Mouse (Mus musculus): ENCODE measurements around the gene Cdh4. TPM values are rescaled to one million over a fixed set of nuclear protein-coding genes. Genes with fewer than 3 reads are reported as not detected.

Cdh4 gene
- polyA plus RNA-seq, 1 experiment from 2014 or later: 0.61 TPM

DNA sequence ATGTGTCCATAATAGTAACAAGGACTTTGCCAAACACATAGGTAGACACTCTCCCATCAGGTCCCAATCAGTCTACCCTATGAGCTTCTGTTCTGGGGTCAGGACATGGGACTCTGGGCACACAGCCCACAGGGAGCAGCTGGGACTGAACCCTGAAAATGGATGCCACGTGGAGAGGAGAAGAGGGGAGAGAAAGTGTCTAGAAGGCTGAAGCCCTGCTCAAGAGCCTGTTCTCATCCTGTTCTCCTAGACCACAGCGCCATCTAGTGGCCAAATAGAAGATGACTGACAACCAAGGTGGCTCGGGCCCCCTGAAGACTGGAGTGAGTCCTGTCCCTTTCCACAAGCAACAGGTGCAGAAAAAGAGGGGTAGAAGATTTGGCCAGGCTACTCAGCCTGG, 432.9 kb downstream of the Cdh4 start:
- TF ChIP-seq EP300 (IDR thresholded peaks at IDR 0.05; ENCODE audit: low read depth) (no peak), CTCF (IDR thresholded peaks at IDR 0.05; ENCODE audit: low read depth) (peak; percentile 86)
- ATAC-seq (no peak), DNase-seq (peak; percentile 71)
- Histone ChIP-seq H3K27me3 (ENCODE audit: insufficient read depth, low read length) (no peaks in the 10 kb centered on the region), H3K9me3 (ENCODE audit: low read length) (no peaks in the 10 kb centered on the region), H3K27ac (ENCODE audit: low read depth) (no peak overlapping the region), H3K36me3 (replicated peaks; ENCODE audit: insufficient read depth, low read length) (no peaks in the 10 kb centered on the region), H3K4me2 (ENCODE audit: low read depth, low read length) (no peak overlapping the region), H3K9ac (replicated peaks) (no peak overlapping the region), H3K4me1 (ENCODE audit: insufficient read depth) (no peaks in the 10 kb centered on the region), H3K4me3 (ENCODE audit: low read depth, low read length) (no peak overlapping the region)
- WGBS (ENCODE audit: insufficient replicate concordance): 4% methylated on average over 3 of the region's 3 CpGs

DNA sequence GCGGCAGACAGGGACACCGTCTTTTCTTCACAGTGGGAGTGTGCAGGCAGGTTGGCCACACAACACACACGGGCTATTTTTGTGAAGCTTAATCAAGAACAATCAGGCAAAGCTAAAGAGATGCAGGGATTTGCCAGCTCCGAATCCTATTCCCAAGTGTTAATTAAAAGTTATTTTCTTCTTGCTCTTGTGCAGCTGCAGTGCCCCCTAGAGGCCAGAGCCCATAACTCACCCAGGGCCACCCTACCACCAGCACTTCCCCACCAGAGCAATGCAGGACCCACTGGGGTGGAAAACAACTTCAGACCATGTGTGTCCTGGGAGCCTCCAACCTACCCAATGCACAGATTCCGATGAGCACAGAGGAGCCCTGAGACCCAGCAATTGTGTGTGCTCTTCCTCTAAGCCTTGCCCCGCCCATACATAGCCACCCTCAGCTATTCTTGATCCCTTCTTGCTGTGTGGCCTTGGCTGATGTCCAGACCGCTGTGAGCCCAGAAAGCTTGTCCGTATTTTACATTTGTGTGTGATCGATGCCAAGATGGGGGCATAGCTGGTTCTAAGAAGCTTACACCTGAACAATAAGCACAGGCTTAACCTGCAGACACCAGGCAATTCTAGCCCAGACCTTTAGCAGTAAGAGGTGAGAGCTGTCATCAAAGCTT, 435.5 kb downstream of the Cdh4 start:
- Histone ChIP-seq H3K27ac (ENCODE audit: low read depth) (no peak overlapping the region), H3K4me2 (ENCODE audit: low read depth, low read length) (no peak overlapping the region), H3K4me1 (ENCODE audit: insufficient read depth) (no peaks in the 10 kb centered on the region), H3K27me3 (ENCODE audit: insufficient read depth, low read length) (no peaks in the 10 kb centered on the region), H3K36me3 (replicated peaks; ENCODE audit: insufficient read depth, low read length) (no peaks in the 10 kb centered on the region), H3K9ac (replicated peaks) (no peak overlapping the region), H3K9me3 (ENCODE audit: low read length) (no peaks in the 10 kb centered on the region), H3K4me3 (ENCODE audit: low read depth, low read length) (no peak overlapping the region)
- 63% methylated on average over 9 of the region's 9 CpGs for WGBS (ENCODE audit: insufficient replicate concordance)
- DNase-seq: peak; percentile 62
- TF ChIP-seq CTCF (IDR thresholded peaks at IDR 0.05; ENCODE audit: low read depth) (peak; percentile 65), EP300 (IDR thresholded peaks at IDR 0.05; ENCODE audit: low read depth) (no peak)
- no peak for ATAC-seq

DNA sequence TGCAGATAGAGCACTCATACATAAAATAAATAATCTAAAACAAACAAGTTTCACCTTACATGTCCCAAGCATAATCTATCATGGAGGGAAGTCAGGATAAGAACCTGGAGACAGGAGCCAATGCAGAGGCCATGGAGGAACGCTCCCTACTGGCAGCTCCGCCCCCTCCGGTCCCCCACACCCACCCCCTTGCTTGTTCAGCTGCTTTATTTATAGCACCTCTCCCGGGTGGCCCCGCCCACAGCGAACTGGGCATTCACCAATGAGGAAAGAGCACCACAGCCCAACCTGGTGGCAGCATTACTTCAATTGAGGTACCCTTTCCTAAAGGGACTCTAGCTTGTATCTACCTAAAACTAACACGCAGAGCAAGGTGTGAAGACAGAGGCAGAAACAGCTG, 442.3 kb downstream of the Cdh4 start:
- no peaks in the 10 kb centered on the region for H3K36me3 ChIP-seq (replicated peaks; ENCODE audit: insufficient read depth, low read length)
- no peaks in the 10 kb centered on the region for H3K27me3 ChIP-seq (ENCODE audit: insufficient read depth, low read length)
- no peak for TF ChIP-seq EP300 (IDR thresholded peaks at IDR 0.05; ENCODE audit: low read depth)
- no peak for TF ChIP-seq CTCF (IDR thresholded peaks at IDR 0.05; ENCODE audit: low read depth)
- no peak overlapping the region for H3K4me3 ChIP-seq (ENCODE audit: low read depth, low read length)
- no peak overlapping the region for H3K27ac ChIP-seq (ENCODE audit: low read depth)
- no peak overlapping the region for H3K4me2 ChIP-seq (ENCODE audit: low read depth, low read length)
- no peaks in the 10 kb centered on the region for H3K9me3 ChIP-seq (ENCODE audit: low read length)
- DNase-seq (no peak), ATAC-seq (no peak)
- H3K4me1 ChIP-seq (ENCODE audit: insufficient read depth): no peaks in the 10 kb centered on the region
- H3K9ac ChIP-seq (replicated peaks): no peak overlapping the region
- 30% methylated on average over 7 of the region's 7 CpGs for WGBS (ENCODE audit: insufficient replicate concordance)

DNA sequence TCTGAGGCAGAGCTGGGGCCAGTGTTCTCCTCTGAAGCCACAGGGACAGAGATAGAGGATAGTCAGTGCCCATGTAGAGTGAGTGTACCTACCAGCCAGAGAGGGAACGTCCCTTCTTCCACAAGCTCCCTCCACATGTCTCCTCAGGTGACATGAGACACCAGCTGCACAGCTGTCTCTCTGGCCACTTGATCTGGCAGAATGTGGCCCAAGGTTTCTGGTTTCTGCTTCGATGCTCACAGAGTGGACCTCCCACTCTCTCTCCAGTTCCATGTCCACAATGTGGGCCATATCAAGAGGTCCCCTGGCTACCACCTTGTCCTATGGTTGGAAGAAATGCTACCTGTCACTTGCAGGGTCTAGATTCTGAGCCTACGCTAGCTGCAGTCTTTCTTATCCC, 448.8 kb downstream of the Cdh4 start:
- Histone ChIP-seq H3K4me1 (ENCODE audit: insufficient read depth) (no peaks in the 10 kb centered on the region), H3K27ac (ENCODE audit: low read depth) (no peak overlapping the region), H3K4me2 (ENCODE audit: low read depth, low read length) (no peak overlapping the region), H3K36me3 (replicated peaks; ENCODE audit: insufficient read depth, low read length) (no peaks in the 10 kb centered on the region), H3K4me3 (ENCODE audit: low read depth, low read length) (no peak overlapping the region), H3K9ac (replicated peaks) (no peak overlapping the region), H3K27me3 (ENCODE audit: insufficient read depth, low read length) (no peaks in the 10 kb centered on the region), H3K9me3 (ENCODE audit: low read length) (no peaks in the 10 kb centered on the region)
- TF ChIP-seq CTCF (IDR thresholded peaks at IDR 0.05; ENCODE audit: low read depth) (no peak), EP300 (IDR thresholded peaks at IDR 0.05; ENCODE audit: low read depth) (no peak)
- 76% methylated on average over 3 of the region's 3 CpGs for WGBS (ENCODE audit: insufficient replicate concordance)
- ATAC-seq (no peak), DNase-seq (no peak)

DNA sequence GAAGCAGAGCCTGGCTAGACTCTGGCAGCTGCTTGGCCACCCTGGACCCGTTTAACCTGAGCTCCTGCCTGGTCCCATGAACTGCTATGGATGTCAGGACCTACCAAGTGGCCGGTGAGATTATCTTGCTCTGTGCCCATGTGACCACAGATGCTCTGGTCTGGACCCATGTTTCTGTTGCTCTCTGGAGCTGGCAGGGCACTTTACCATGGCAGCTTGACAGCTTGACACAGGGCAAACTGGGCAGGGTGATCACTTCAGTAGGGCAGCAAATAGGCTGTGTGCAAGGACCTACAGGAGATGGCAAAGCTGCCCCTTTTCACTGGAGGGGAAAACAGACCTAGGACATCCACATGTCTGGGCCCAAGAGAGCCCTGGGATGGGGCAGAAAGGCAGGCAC, 454.7 kb downstream of the Cdh4 start:
- Histone ChIP-seq H3K27ac (ENCODE audit: low read depth) (no peak overlapping the region), H3K9me3 (ENCODE audit: low read length) (no peaks in the 10 kb centered on the region), H3K4me1 (ENCODE audit: insufficient read depth) (no peaks in the 10 kb centered on the region), H3K9ac (replicated peaks) (no peak overlapping the region), H3K36me3 (replicated peaks; ENCODE audit: insufficient read depth, low read length) (no peaks in the 10 kb centered on the region), H3K27me3 (ENCODE audit: insufficient read depth, low read length) (no peaks in the 10 kb centered on the region), H3K4me2 (ENCODE audit: low read depth, low read length) (no peak overlapping the region), H3K4me3 (ENCODE audit: low read depth, low read length) (no peak overlapping the region)
- TF ChIP-seq CTCF (IDR thresholded peaks at IDR 0.05; ENCODE audit: low read depth) (no peak), EP300 (IDR thresholded peaks at IDR 0.05; ENCODE audit: low read depth) (no peak)
- DNase-seq (no peak), ATAC-seq (no peak)
- WGBS (ENCODE audit: insufficient replicate concordance): 80% methylated on average over 2 of the region's 2 CpGs

DNA sequence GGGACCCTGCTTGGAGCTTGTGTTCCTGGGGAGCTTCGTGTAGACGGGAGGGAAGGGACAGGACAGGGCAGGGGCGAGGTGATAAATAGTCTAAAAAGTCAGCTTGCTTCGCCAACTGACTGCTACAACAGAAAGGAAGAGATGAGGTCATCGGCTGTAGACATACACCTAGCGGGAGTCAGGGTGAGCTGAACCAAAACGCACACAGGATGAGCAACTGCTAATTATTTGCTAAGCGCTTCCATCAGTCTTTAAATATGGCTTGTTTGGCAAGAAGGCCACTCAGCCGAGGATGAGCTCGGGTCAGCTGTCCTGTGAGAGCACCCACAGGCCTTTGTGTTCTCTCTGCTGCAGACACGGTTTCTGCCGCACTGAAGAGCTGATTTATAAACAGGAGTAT, 470.7 kb downstream of the Cdh4 start:
- no peak for TF ChIP-seq CTCF (IDR thresholded peaks at IDR 0.05; ENCODE audit: low read depth)
- TF ChIP-seq EP300 (IDR thresholded peaks at IDR 0.05; ENCODE audit: low read depth): no peak
- no peak for DNase-seq
- Histone ChIP-seq H3K4me2 (ENCODE audit: low read depth, low read length) (no peak overlapping the region), H3K36me3 (replicated peaks; ENCODE audit: insufficient read depth, low read length) (peaks cover 36% of the 10 kb centered on the region), H3K4me1 (ENCODE audit: insufficient read depth) (no peaks in the 10 kb centered on the region), H3K4me3 (ENCODE audit: low read depth, low read length) (no peak overlapping the region), H3K27me3 (ENCODE audit: insufficient read depth, low read length) (no peaks in the 10 kb centered on the region), H3K9me3 (ENCODE audit: low read length) (no peaks in the 10 kb centered on the region), H3K9ac (replicated peaks) (no peak overlapping the region), H3K27ac (ENCODE audit: low read depth) (no peak overlapping the region)
- WGBS (ENCODE audit: insufficient replicate concordance): 75% methylated on average over 12 of the region's 12 CpGs
- no peak for ATAC-seq
